In the genomic region with DNA sequence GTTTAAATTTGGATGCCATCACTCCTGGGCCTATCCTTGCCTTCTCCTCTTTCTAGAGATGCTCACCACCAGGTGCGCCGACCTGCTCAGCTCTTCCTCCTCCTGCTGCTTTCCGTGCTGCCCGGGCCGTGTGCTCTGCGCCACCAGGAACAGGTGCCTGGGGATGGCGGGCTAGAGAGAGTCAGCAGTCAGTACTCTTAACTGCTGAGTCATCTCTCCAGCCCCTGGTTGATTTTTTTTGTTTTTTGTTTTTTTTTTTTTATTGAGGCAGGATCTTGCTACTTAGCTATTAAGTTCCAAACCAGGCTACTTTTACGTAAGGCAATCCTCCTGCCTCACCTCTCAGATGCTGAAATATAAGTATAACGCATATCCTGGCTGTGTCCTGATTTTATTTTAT, we compare ENCODE assay signal across 15 mouse cellular contexts.
"Had no signal": no experiment of that assay in that cellular context is flagged by ENCODE, and none has a peak within 500 bp of the region (broad histone marks: within the 10 kb centered on the region; RNA-seq: fewer than 3 reads in every experiment).

No protein-coding gene starts in this region.

- H3K9me3 ChIP-seq: lung, embryonic 15.5 days; megakaryocyte, embryonic 14.5 days; midbrain, embryonic 13.5 days; midbrain, embryonic 15.5 days; neural tube, embryonic 12.5 days; stomach, embryonic 15.5 days had no signal

- H3K36me3 ChIP-seq: lung, embryonic 15.5 days; midbrain, embryonic 13.5 days; midbrain, embryonic 15.5 days; neural tube, embryonic 12.5 days; stomach, embryonic 15.5 days had no signal

- H3K9ac ChIP-seq: lung, embryonic 15.5 days; midbrain, embryonic 13.5 days; midbrain, embryonic 15.5 days; neural tube, embryonic 12.5 days; stomach, embryonic 15.5 days had no signal

- H3K27ac ChIP-seq: lung, embryonic 15.5 days; macrophage; midbrain, embryonic 13.5 days; midbrain, embryonic 15.5 days; neural tube, embryonic 12.5 days; stomach, embryonic 15.5 days; stomach, postnatal 0 days had no signal

- H3K4me3 ChIP-seq: lung, embryonic 15.5 days; megakaryocyte, embryonic 14.5 days; midbrain, embryonic 13.5 days; midbrain, embryonic 15.5 days; neural tube, embryonic 12.5 days; stomach, embryonic 15.5 days had no signal

- H3K27me3 ChIP-seq: lung, embryonic 15.5 days; megakaryocyte, embryonic 14.5 days; midbrain, embryonic 13.5 days; midbrain, embryonic 15.5 days; neural tube, embryonic 12.5 days; stomach, embryonic 15.5 days had no signal

- H3K4me1 ChIP-seq: lung, embryonic 15.5 days; midbrain, embryonic 13.5 days; midbrain, embryonic 15.5 days; neural tube, embryonic 12.5 days; stomach, embryonic 15.5 days had no signal

- DNase-seq: lung, adult 2 months; lung, postnatal 14 days; lung, postnatal 36 days; right cerebral cortex, postnatal 14 days; thymus, adult 2 months; thymus, postnatal 25 days; thymus, postnatal 4 days had no signal
